Mouse (Mus musculus): Measurements from ENCODE around the gene Grasp.

Gene Grasp

DNA sequence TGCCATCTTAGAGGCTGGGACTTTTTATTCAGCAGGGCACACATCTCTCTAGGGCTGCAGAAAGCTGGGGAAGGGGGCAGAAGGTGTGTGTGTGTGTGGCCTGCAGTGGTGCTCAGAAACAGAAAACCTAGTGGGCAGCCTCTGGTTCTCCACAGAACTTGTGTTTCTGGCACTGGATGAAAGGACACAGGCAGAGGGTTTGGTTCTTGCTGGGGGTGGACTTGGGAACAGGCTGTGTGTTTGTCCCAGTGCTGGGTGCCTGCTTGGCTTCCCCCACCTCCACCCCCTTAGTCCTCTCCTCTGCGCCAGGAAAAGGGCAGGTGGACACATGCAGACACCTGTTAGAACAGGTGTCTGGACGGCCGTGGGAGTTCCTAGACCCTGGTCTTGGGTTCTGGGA is 47.1 kb downstream of the Grasp start:
- H3K27me3 ChIP-seq (ENCODE audit: insufficient read depth, low read length), result no peaks in the 10 kb centered on the region
- H3K4me3 ChIP-seq (replicated peaks; ENCODE audit: low read length), result peak overlapping the region; percentile 84
- peaks cover 73% of the 10 kb centered on the region for H3K36me3 ChIP-seq (ENCODE audit: insufficient read depth, low read length)
- H3K4me1 ChIP-seq (replicated peaks; ENCODE audit: low read depth, low read length), result peaks cover 94% of the 10 kb centered on the region
- TF ChIP-seq CTCF (conservative IDR thresholded peaks at IDR 0.05; ENCODE audit: low read length) (no peak), NANOG (IDR thresholded peaks at IDR 0.05; ENCODE audit: borderline replicate concordance, low read length) (no peak), POU5F1 (IDR thresholded peaks at IDR 0.05; ENCODE audit: borderline replicate concordance, low read length) (no peak)
- no peaks in the 10 kb centered on the region for H3K9me3 ChIP-seq (ENCODE audit: low read length)

DNA sequence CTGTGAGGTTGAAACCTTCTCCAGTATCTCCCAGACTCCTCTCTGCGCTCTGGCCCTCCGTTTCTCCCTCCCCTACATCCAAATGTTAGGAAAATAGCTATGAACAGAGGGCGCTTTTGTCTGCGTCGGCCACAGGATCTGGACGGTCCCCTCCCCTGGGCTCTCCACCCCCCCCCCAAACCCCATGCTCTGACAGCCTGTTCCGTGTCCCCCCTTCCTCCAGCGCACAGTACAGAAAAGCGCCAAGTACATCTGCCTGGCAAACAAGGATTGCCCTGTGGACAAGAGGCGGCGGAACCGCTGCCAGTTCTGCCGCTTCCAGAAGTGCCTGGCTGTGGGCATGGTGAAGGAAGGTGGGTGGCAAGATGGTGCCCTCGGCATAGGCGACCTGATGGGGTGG is 47.5 kb downstream of the Grasp start:
- Histone ChIP-seq H3K9me3 (ENCODE audit: low read length) (no peaks in the 10 kb centered on the region), H3K27me3 (ENCODE audit: insufficient read depth, low read length) (no peaks in the 10 kb centered on the region), H3K36me3 (ENCODE audit: insufficient read depth, low read length) (peaks cover 73% of the 10 kb centered on the region), H3K4me3 (replicated peaks; ENCODE audit: low read length) (peak overlapping the region; percentile 84), H3K4me1 (replicated peaks; ENCODE audit: low read depth, low read length) (peaks cover 96% of the 10 kb centered on the region)
- TF ChIP-seq CTCF (conservative IDR thresholded peaks at IDR 0.05; ENCODE audit: low read length) (no peak), POU5F1 (IDR thresholded peaks at IDR 0.05; ENCODE audit: borderline replicate concordance, low read length) (no peak), NANOG (IDR thresholded peaks at IDR 0.05; ENCODE audit: borderline replicate concordance, low read length) (no peak)

DNA sequence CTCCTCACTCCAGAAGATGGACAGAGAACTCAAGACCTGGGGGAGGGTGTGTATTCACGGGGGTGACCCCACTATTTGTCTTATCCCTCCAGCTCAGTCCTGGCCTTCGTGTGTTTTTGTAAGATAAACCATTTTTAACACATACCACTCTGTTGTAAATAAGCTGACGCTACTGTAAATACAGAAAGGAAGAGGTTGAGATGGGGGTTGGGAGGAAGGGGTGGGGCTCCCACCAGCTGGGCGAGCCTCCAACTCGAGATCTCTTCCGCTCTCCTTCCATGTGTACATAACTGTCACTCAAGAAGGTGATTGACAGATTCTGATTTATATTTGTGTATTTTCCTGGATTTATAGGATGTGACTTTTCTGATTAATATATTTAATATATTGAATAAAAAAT is 50.4 kb downstream of the Grasp start:
- no peak for TF ChIP-seq POU5F1 (IDR thresholded peaks at IDR 0.05; ENCODE audit: borderline replicate concordance, low read length)
- no peak for TF ChIP-seq NANOG (IDR thresholded peaks at IDR 0.05; ENCODE audit: borderline replicate concordance, low read length)
- no peak for TF ChIP-seq CTCF (conservative IDR thresholded peaks at IDR 0.05; ENCODE audit: low read length)
- no peaks in the 10 kb centered on the region for H3K27me3 ChIP-seq (ENCODE audit: insufficient read depth, low read length)
- H3K4me3 ChIP-seq (replicated peaks; ENCODE audit: low read length), result no peak overlapping the region
- H3K9me3 ChIP-seq (ENCODE audit: low read length), result no peaks in the 10 kb centered on the region
- peaks cover 62% of the 10 kb centered on the region for H3K36me3 ChIP-seq (ENCODE audit: insufficient read depth, low read length)
- peaks cover 98% of the 10 kb centered on the region for H3K4me1 ChIP-seq (replicated peaks; ENCODE audit: low read depth, low read length)

DNA sequence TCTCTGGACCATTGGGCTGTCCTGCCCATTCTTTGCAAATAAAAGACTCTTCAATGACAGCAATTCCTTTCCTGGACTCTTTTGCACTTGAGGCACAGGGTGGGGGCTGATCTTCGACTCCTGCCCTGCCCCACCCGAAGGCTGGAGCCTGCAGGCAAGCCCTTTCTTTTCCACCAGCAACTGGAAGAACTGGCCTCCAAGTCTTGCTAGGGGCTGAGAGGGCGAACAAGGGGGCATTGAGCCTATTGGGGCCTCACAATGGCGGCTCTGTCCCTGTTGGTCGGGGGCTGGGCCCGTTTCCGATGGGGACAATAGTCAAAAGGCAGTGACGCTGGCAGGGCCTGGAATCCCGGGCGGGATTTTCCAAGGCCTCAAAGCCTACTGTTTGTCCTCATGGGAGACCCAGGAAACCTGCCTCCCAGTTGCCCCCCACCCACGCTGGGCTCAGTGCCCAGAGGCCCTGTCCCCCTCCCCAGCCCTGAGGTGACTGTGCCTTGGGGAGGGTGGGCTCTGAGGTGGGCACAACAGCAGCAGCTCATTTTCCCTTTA is 53.4 kb downstream of the Grasp start:
- H3K9me3 ChIP-seq (ENCODE audit: low read length), result no peaks in the 10 kb centered on the region
- peaks cover 93% of the 10 kb centered on the region for H3K4me1 ChIP-seq (replicated peaks; ENCODE audit: low read depth, low read length)
- H3K4me3 ChIP-seq (replicated peaks; ENCODE audit: low read length), result peak overlapping the region; percentile 54
- no peak for TF ChIP-seq CTCF (conservative IDR thresholded peaks at IDR 0.05; ENCODE audit: low read length)
- TF ChIP-seq NANOG (IDR thresholded peaks at IDR 0.05; ENCODE audit: borderline replicate concordance, low read length), result peak; percentile 50; the same call in 1 of the 2 replicates
- H3K36me3 ChIP-seq (ENCODE audit: insufficient read depth, low read length), result peaks cover 31% of the 10 kb centered on the region
- no peaks in the 10 kb centered on the region for H3K27me3 ChIP-seq (ENCODE audit: insufficient read depth, low read length)

DNA sequence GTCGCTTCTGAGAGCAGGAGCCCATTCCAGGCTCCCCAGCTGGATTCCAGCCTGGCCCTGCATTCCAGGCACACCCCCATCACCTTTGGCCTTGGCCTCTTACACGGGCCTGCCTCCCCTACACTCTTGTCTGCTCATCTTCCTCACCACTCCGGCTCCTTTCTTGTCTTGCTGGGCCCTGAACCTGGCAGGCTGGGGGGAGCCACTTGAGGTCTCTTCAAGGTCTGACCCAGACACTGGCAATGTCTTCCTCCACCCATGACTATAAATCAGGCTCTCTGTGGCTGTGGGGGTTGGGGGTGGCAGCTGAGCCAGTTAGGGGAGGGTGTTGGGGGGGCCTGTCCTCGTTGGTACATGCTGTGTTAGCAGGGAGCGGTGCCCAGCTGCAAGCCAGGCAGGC is 54.6 kb downstream of the Grasp start:
- no peaks in the 10 kb centered on the region for H3K9me3 ChIP-seq (ENCODE audit: low read length)
- no peaks in the 10 kb centered on the region for H3K27me3 ChIP-seq (ENCODE audit: insufficient read depth, low read length)
- H3K4me3 ChIP-seq (replicated peaks; ENCODE audit: low read length), result peak overlapping the region; percentile 54
- no peak for TF ChIP-seq CTCF (conservative IDR thresholded peaks at IDR 0.05; ENCODE audit: low read length)
- TF ChIP-seq NANOG (IDR thresholded peaks at IDR 0.05; ENCODE audit: borderline replicate concordance, low read length), result peak; percentile 33; the same call in 1 of the 2 replicates
- no peak for TF ChIP-seq POU5F1 (IDR thresholded peaks at IDR 0.05; ENCODE audit: borderline replicate concordance, low read length)
- peaks cover 93% of the 10 kb centered on the region for H3K4me1 ChIP-seq (replicated peaks; ENCODE audit: low read depth, low read length)
- H3K36me3 ChIP-seq (ENCODE audit: insufficient read depth, low read length), result peaks cover 19% of the 10 kb centered on the region

DNA sequence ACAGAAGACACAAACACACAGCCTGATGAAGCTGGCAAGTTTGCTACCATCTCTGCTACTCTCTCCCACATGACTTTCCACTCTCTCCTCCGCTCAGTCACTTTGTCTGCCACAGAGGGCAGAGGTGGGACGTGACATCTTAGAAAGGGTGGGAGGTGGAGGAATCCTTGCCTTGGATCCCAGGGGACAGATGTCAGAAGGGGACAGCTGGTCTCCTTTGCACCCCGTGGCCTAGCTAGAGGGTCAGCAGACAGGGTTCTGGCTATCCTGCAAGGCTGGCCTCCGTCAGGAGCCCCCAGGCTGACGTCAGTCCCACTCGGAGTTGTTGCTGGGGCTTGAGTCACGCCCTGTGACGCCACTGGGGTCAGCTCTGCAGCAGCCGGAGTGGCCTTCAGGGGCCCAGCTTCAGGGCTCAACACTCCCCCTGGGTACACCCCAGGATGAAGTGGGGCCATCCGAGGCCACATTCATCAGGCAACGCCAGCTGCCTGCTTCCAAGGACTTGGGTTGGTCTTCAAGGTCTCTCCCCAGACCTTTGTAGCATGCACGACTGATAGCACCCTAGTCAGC is 55.5 kb downstream of the Grasp start:
- TF ChIP-seq CTCF (conservative IDR thresholded peaks at IDR 0.05; ENCODE audit: low read length) (no peak), POU5F1 (IDR thresholded peaks at IDR 0.05; ENCODE audit: borderline replicate concordance, low read length) (no peak), NANOG (IDR thresholded peaks at IDR 0.05; ENCODE audit: borderline replicate concordance, low read length) (no peak)
- H3K36me3 ChIP-seq (ENCODE audit: insufficient read depth, low read length), result peaks cover 10% of the 10 kb centered on the region
- peak overlapping the region; percentile 48; the same call in 1 of the 2 replicates for H3K4me3 ChIP-seq (replicated peaks; ENCODE audit: low read length)
- no peaks in the 10 kb centered on the region for H3K27me3 ChIP-seq (ENCODE audit: insufficient read depth, low read length)
- H3K4me1 ChIP-seq (replicated peaks; ENCODE audit: low read depth, low read length), result peaks cover 84% of the 10 kb centered on the region
- no peaks in the 10 kb centered on the region for H3K9me3 ChIP-seq (ENCODE audit: low read length)

Measured in E14TG2a.4 (cell line).